Mouse (Mus musculus): ENCODE measurements at regions not wholly inside any gene's neighbourhood (a gene's known extent, or its start where the extent isn't known, plus 50 kb on each side); places are given as distances from the start of the nearest gene placed in this dataset.

GRCm38 (mm10) chr19:49415326-49415725 is 1209.5 kb downstream of the Sorcs3 start:
- WGBS = 57% methylated on average over 2 of the region's 2 CpGs
- Histone ChIP-seq H3K27me3 (replicated peaks) (no peaks in the 10 kb centered on the region), H3K9ac (no peak overlapping the region), H3K4me3 (no peak overlapping the region), H3K4me2 (replicated peaks) (no peak overlapping the region), H3K9me3 (no peaks in the 10 kb centered on the region), H3K27ac (no peak overlapping the region), H3K4me1 (no peaks in the 10 kb centered on the region), H3K36me3 (no peaks in the 10 kb centered on the region)
- no peak for ATAC-seq (ENCODE audit: low FRiP score, low read depth)

- H3K27ac ChIP-seq = no peak overlapping the region
- 47% methylated on average over 7 of the region's 7 CpGs for WGBS
Observed at GRCm38 (mm10) chr19:49423059-49423900, 1217.5 kb downstream of the Sorcs3 start.

More at GRCm38 (mm10) chr19:49423059-49423900, 1217.5 kb downstream of the Sorcs3 start:
- Histone ChIP-seq H3K4me3 (no peak overlapping the region), H3K9ac (no peak overlapping the region), H3K9me3 (0 out of 2 replicates have a peak, but pooled peaks cover 4% of the 10 kb centered on the region), H3K4me1 (no peaks in the 10 kb centered on the region), H3K36me3 (no peaks in the 10 kb centered on the region), H3K27me3 (replicated peaks) (no peaks in the 10 kb centered on the region), H3K4me2 (replicated peaks) (no peak overlapping the region)
- no peak for ATAC-seq (ENCODE audit: low FRiP score, low read depth)

Data from neural tube, embryonic 12.5 days (tissue).